Mouse (Mus musculus) embryonic facial prominence, embryonic 14.5 days (tissue): Measurements from ENCODE around the gene Arf3. TPM values are rescaled to one million over a fixed set of nuclear protein-coding genes. Genes with fewer than 3 reads are reported as not detected.
A peak's percentile ranks its signal among the peaks of the same experiment; 100 is the strongest.

Source experiments
- ATAC-seq: fragments of 200-750 bp; cut with Nextera tagmentation; 2 replicates; pipeline ENCODE4 v1.8.0; 2017; ENCODE audit warnings: low read depth, moderate number of reproducible peaks, moderate TSS enrichment
- DNase-seq: peaks from one replicate; pipeline ENCODE4 v3.0.0-alpha.2; 2015; ENCODE audit warnings: low spot score
- H3K27ac ChIP-seq: fragments of 300-500 bp; sonication (generic); replicated peaks from 2 replicates; pipeline ENCODE4 v1.5.1; 2014; ENCODE audit warnings: low read depth, mild to moderate bottlenecking, low read length, moderate library complexity
- H3K27me3 ChIP-seq: fragments of 300-500 bp; sonication (generic); replicated peaks from 2 replicates; pipeline ENCODE4 v1.6.1; 2014; ENCODE audit warnings: low read length; ENCODE audit not compliant: control insufficient read depth, insufficient read depth
- H3K36me3 ChIP-seq: fragments of 300-500 bp; sonication (generic); 2 replicates; pipeline ENCODE4 v1.6.1; 2014; ENCODE audit warnings: low read length, mixed read lengths; ENCODE audit not compliant: control insufficient read depth, insufficient read depth
- H3K4me1 ChIP-seq: fragments of 300-500 bp; sonication (generic); 2 replicates; pipeline ENCODE4 v1.6.1; 2014; ENCODE audit warnings: antibody characterized with exemption, low read length; ENCODE audit not compliant: control insufficient read depth, insufficient read depth
- H3K4me2 ChIP-seq: fragments of 300-500 bp; sonication (generic); 2 replicates; pipeline ENCODE4 v1.6.1; 2014; ENCODE audit warnings: low read depth, mild to moderate bottlenecking, low read length, moderate library complexity, mixed read lengths
- H3K4me3 ChIP-seq: fragments of 300-500 bp; sonication (generic); 2 replicates; pipeline ENCODE4 v1.5.1; 2014; ENCODE audit warnings: low read depth, mild to moderate bottlenecking, low read length
- H3K9ac ChIP-seq: fragments of 300-500 bp; sonication (generic); 2 replicates; pipeline ENCODE4 v1.6.1; 2014; ENCODE audit warnings: low read depth, mild to moderate bottlenecking, low read length, moderate library complexity, mixed read lengths
- H3K9me3 ChIP-seq: fragments of 300-500 bp; sonication (generic); 2 replicates; pipeline ENCODE4 v1.6.1; 2016; ENCODE audit warnings: low read length; ENCODE audit not compliant: control insufficient read depth
- WGBS: fragments of 180-500 bp; shearing (Covaris S2); extraction: QIAGEN DNeasy Blood & Tissue Kit; methylation state at CpG from one replicate; pipeline ENCODE4 v1.1.7; 2014; 5-methylcytosine and 5-hydroxymethylcytosine counted together
- polyA plus RNA-seq: library from polyadenylated mRNA; unstranded; fragments of >200 nt; fragmentation: Nextera tagmentation; extraction: Ambion mirVana; gene quantifications from 2 replicates; pipeline ENCODE4 v1.2.1, GENCODE M21; 2014

Gene Arf3
- polyA plus RNA-seq, 1 experiment from 2014 or later, result 33.9 TPM

GRCm38 (mm10) chr15:98792233-98793020 is 29.4 kb upstream of the Arf3 start:
- H3K4me2 ChIP-seq, result peak overlapping the region; percentile 48
- H3K4me1 ChIP-seq, result 0 out of 2 replicates have a peak, but pooled peaks cover 9% of the 10 kb centered on the region
- peaks cover 99% of the 10 kb centered on the region for H3K27me3 ChIP-seq
- peak overlapping the region; percentile 30; the same call in 1 of the 2 replicates for H3K9ac ChIP-seq
- H3K4me3 ChIP-seq, result peak overlapping the region; percentile 33
- no peaks in the 10 kb centered on the region for H3K9me3 ChIP-seq
- H3K27ac ChIP-seq, result no peak overlapping the region
- ATAC-seq (no peak), DNase-seq (no peak)
- 2% methylated on average over 55 of the region's 75 CpGs for WGBS
- no peaks in the 10 kb centered on the region for H3K36me3 ChIP-seq

GRCm38 (mm10) chr15:98791771-98792170 is 28.8 kb upstream of the Arf3 start:
- Histone ChIP-seq H3K36me3 (no peaks in the 10 kb centered on the region), H3K9me3 (no peaks in the 10 kb centered on the region), H3K4me3 (peak overlapping the region; percentile 4; the same call in 1 of the 2 replicates), H3K4me1 (0 out of 2 replicates have a peak, but pooled peaks cover 9% of the 10 kb centered on the region), H3K27me3 (peaks cover 96% of the 10 kb centered on the region), H3K9ac (no peak overlapping the region), H3K27ac (no peak overlapping the region), H3K4me2 (no peak overlapping the region)
- 2% methylated on average over 23 of the region's 23 CpGs for WGBS
- no peak for ATAC-seq
- DNase-seq, result no peak

- Histone ChIP-seq H3K36me3 (no peaks in the 10 kb centered on the region), H3K9me3 (no peaks in the 10 kb centered on the region), H3K27me3 (peaks cover 94% of the 10 kb centered on the region), H3K4me1 (0 out of 2 replicates have a peak, but pooled peaks cover 9% of the 10 kb centered on the region), H3K9ac (no peak overlapping the region), H3K4me2 (peak overlapping the region; percentile 29), H3K27ac (no peak overlapping the region), H3K4me3 (peak overlapping the region; percentile 16; the same call in 1 of the 2 replicates)
- no peak for ATAC-seq
- no peak for DNase-seq
- 3% methylated on average over 12 of the region's 12 CpGs for WGBS
These were observed 28.2 kb upstream of the Arf3 start for GRCm38 (mm10) chr15:98791221-98791620.

- H3K36me3 ChIP-seq, result no peaks in the 10 kb centered on the region
- peaks cover 90% of the 10 kb centered on the region for H3K27me3 ChIP-seq
- ATAC-seq, result 0 out of 2 replicates have a peak, but pooled peaks have one; percentile 34
- peaks cover 2% of the 10 kb centered on the region; the same call in 1 of the 2 replicates for H3K9me3 ChIP-seq
- peak overlapping the region; percentile 16 for H3K4me3 ChIP-seq
- WGBS, result under 1% methylated on average over 23 of the region's 23 CpGs
- no peak for DNase-seq
- H3K4me1 ChIP-seq, result 0 out of 2 replicates have a peak, but pooled peaks cover 9% of the 10 kb centered on the region
- H3K9ac ChIP-seq, result no peak overlapping the region
- peak overlapping the region; percentile 29 for H3K4me2 ChIP-seq
- H3K27ac ChIP-seq, result no peak overlapping the region
These were observed 27.7 kb upstream of the Arf3 start for GRCm38 (mm10) chr15:98790761-98791160.

GRCm38 (mm10) chr15:98789661-98790535 is 26.9 kb upstream of the Arf3 start, which contains the start of gene Wnt1:
Gene Wnt1, plus strand, starts transcription at chr15:98789857.
- H3K4me2 ChIP-seq, result peak within 1 kb of the TSS; percentile 29; the same call in 1 of the 2 replicates
- H3K27me3 ChIP-seq, result peaks cover 81% of the 10 kb centered on the region
- no peak for ATAC-seq
- WGBS, result 3% methylated on average over 43 of the region's 51 CpGs
- H3K9me3 ChIP-seq, result peaks cover 4% of the 10 kb centered on the region; the same call in 1 of the 2 replicates
- no peak for DNase-seq
- no peak within 1 kb of the TSS for H3K27ac ChIP-seq
- H3K4me1 ChIP-seq, result 0 out of 2 replicates have a peak, but pooled peaks cover 9% of the 10 kb centered on the region
- H3K9ac ChIP-seq, result no peak within 1 kb of the TSS
- H3K36me3 ChIP-seq, result no peaks in the 10 kb centered on the region
- peak within 1 kb of the TSS; percentile 16 for H3K4me3 ChIP-seq

GRCm38 (mm10) chr15:98788972-98789660 is 26.1 kb upstream of the Arf3 start:
- H3K9ac ChIP-seq, result no peak overlapping the region
- H3K4me1 ChIP-seq, result 0 out of 2 replicates have a peak, but pooled peaks cover 9% of the 10 kb centered on the region
- 11% methylated on average over 24 of the region's 24 CpGs for WGBS
- peaks cover 4% of the 10 kb centered on the region; the same call in 1 of the 2 replicates for H3K9me3 ChIP-seq
- no peak overlapping the region for H3K4me2 ChIP-seq
- ATAC-seq (no peak), DNase-seq (no peak)
- H3K27ac ChIP-seq, result no peak overlapping the region
- peak overlapping the region; percentile 14; the same call in 1 of the 2 replicates for H3K4me3 ChIP-seq
- H3K27me3 ChIP-seq, result peaks cover 73% of the 10 kb centered on the region
- H3K36me3 ChIP-seq, result no peaks in the 10 kb centered on the region

- Histone ChIP-seq H3K9me3 (peaks cover 4% of the 10 kb centered on the region; the same call in 1 of the 2 replicates), H3K4me1 (0 out of 2 replicates have a peak, but pooled peaks cover 8% of the 10 kb centered on the region), H3K4me3 (no peak overlapping the region), H3K27ac (no peak overlapping the region), H3K27me3 (peaks cover 66% of the 10 kb centered on the region), H3K9ac (no peak overlapping the region), H3K4me2 (no peak overlapping the region), H3K36me3 (no peaks in the 10 kb centered on the region)
- ATAC-seq (no peak), DNase-seq (no peak)
- 40% methylated on average over 4 of the region's 4 CpGs for WGBS
These were observed 24.9 kb upstream of the Arf3 start for GRCm38 (mm10) chr15:98787930-98788329.

- H3K27me3 ChIP-seq, result peaks cover 57% of the 10 kb centered on the region
- 39% methylated on average over 7 of the region's 7 CpGs for WGBS
- no peak overlapping the region for H3K4me2 ChIP-seq
- H3K36me3 ChIP-seq, result no peaks in the 10 kb centered on the region
- DNase-seq (no peak), ATAC-seq (no peak)
- no peaks in the 10 kb centered on the region for H3K4me1 ChIP-seq
- H3K9me3 ChIP-seq, result peaks cover 4% of the 10 kb centered on the region; the same call in 1 of the 2 replicates
- H3K9ac ChIP-seq, result no peak overlapping the region
- H3K4me3 ChIP-seq, result no peak overlapping the region
- H3K27ac ChIP-seq, result no peak overlapping the region
These were observed 22.7 kb upstream of the Arf3 start for GRCm38 (mm10) chr15:98785744-98786143.
